19 mouse cellular contexts compared by ENCODE assay signal in genomic region chr1:164471632-164472031, GRCm38 (mm10). TPM values are rescaled to one million over a fixed set of nuclear protein-coding genes. Genes with fewer than 3 reads are reported as not detected.
A peak's percentile ranks its signal among the peaks of the same experiment; 100 is the strongest.
DNase-seq lines count a peak whose midpoint lies in the region; ATAC-seq and TF ChIP-seq lines count a peak whose summit lies in the region.
"Had no signal": no experiment of that assay in that cellular context is flagged by ENCODE, and none has a peak within 500 bp of the region (broad histone marks: within the 10 kb centered on the region; RNA-seq: fewer than 3 reads in every experiment).

No protein-coding gene starts in this region.

- DNase-seq in kidney, adult 8-10 months: peak; percentile 53 to 79
- DNase-seq in kidney, adult 11 months: no peak
- DNase-seq in kidney, postnatal 14 days: peak; percentile 61
- no peak for DNase-seq in spleen, postnatal 4 days (ENCODE audit: low spot score in 2 of 2)
- DNase-seq: adrenal gland, adult 2 months; adrenal gland, postnatal 25 days; cerebellum, adult 18-20 months; cerebellum, adult 9-11 months; cerebellum, postnatal 36 days; gastrocnemius, postnatal 36 days; heart, postnatal 10 days; heart, postnatal 4 days had no signal

- no peak overlapping the region for H3K27ac ChIP-seq in intestine, embryonic 15.5 days
- peak overlapping the region; percentile 72 for H3K27ac ChIP-seq in intestine, postnatal 0 days (ENCODE audit: low read depth, low read length)
- H3K27ac ChIP-seq: embryonic facial prominence, embryonic 10.5 days; forebrain, embryonic 15.5 days; heart, embryonic 10.5 days; hindbrain, embryonic 12.5 days had no signal

- H3K4me3 ChIP-seq in intestine, embryonic 15.5 days (replicated peaks): no peak overlapping the region
- no peak overlapping the region for H3K4me3 ChIP-seq in intestine, postnatal 0 days (ENCODE audit: low read depth, low read length)
- H3K4me3 ChIP-seq: embryonic facial prominence, embryonic 10.5 days; forebrain, embryonic 15.5 days; heart, embryonic 10.5 days; hindbrain, embryonic 12.5 days had no signal

- TF ChIP-seq CTCF in intestine, postnatal 0 days (IDR thresholded peaks at IDR 0.05; ENCODE audit: low read depth): no peak

- H3K27me3 ChIP-seq in intestine, embryonic 15.5 days (replicated peaks): no peaks in the 10 kb centered on the region
- H3K27me3 ChIP-seq in intestine, postnatal 0 days (replicated peaks; ENCODE audit: control insufficient read depth, insufficient read depth, low read length): no peaks in the 10 kb centered on the region
- H3K27me3 ChIP-seq: forebrain, embryonic 15.5 days; hindbrain, embryonic 12.5 days had no signal

- H3K36me3 ChIP-seq in intestine, embryonic 15.5 days: no peaks in the 10 kb centered on the region
- no peaks in the 10 kb centered on the region for H3K36me3 ChIP-seq in intestine, postnatal 0 days (ENCODE audit: control insufficient read depth, insufficient read depth)
- H3K36me3 ChIP-seq: embryonic facial prominence, embryonic 10.5 days; forebrain, embryonic 15.5 days; heart, embryonic 10.5 days; hindbrain, embryonic 12.5 days had no signal

- H3K4me2 ChIP-seq in intestine, embryonic 15.5 days (replicated peaks): no peak overlapping the region
- H3K4me2 ChIP-seq in intestine, postnatal 0 days (replicated peaks; ENCODE audit: low read depth): peak overlapping the region; percentile 44; the same call in 1 of the 2 replicates
- H3K4me2 ChIP-seq: forebrain, embryonic 15.5 days; hindbrain, embryonic 12.5 days had no signal

- H3K9me3 ChIP-seq in intestine, embryonic 15.5 days: no peaks in the 10 kb centered on the region
- H3K9me3 ChIP-seq in intestine, postnatal 0 days (ENCODE audit: control insufficient read depth): no peaks in the 10 kb centered on the region
- H3K9me3 ChIP-seq: embryonic facial prominence, embryonic 10.5 days; forebrain, embryonic 15.5 days; heart, embryonic 10.5 days; hindbrain, embryonic 12.5 days had no signal

- peak; percentile 46; the same call in 1 of the 2 replicates for ATAC-seq in intestine, embryonic 15.5 days
- ATAC-seq in intestine, postnatal 0 days: peak; percentile 62
- ATAC-seq in megakaryocyte-erythroid progenitor cell, adult 5-6 weeks (replicated peaks; ENCODE audit: low FRiP score, low TSS enrichment, poor library complexity, severe bottlenecking): no peak
- ATAC-seq: forebrain, embryonic 15.5 days had no signal

- 0 out of 2 replicates have a peak, but pooled peaks cover 5% of the 10 kb centered on the region for H3K4me1 ChIP-seq in intestine, embryonic 15.5 days (replicated peaks)
- H3K4me1 ChIP-seq in intestine, postnatal 0 days (replicated peaks; ENCODE audit: control insufficient read depth, insufficient read depth, low read length): no peaks in the 10 kb centered on the region; the same call in 1 of the 2 replicates
- H3K4me1 ChIP-seq: embryonic facial prominence, embryonic 10.5 days; hindbrain, embryonic 12.5 days had no signal

- WGBS in intestine, embryonic 15.5 days: 80% methylated on average over 5 of the region's 5 CpGs
- 51% methylated on average over 5 of the region's 5 CpGs for WGBS in intestine, postnatal 0 days

- no peak overlapping the region for H3K9ac ChIP-seq in intestine, embryonic 15.5 days
- no peak overlapping the region for H3K9ac ChIP-seq in intestine, postnatal 0 days (ENCODE audit: low read depth, low read length)
- H3K9ac ChIP-seq: forebrain, embryonic 15.5 days; hindbrain, embryonic 12.5 days had no signal

RNA-seq across cellular contexts. Expression of gene Atp1b1, which starts 13.5 kb away (rescaled TPM):
- polyA plus RNA-seq in intestine, embryonic 15.5 days (2015; fragmentation: Nextera tagmentation; extraction: Ambion mirVana): 203 TPM in 2 replicates
- 227 and 233 TPM in 2 replicates for polyA plus RNA-seq in intestine, postnatal 0 days (2015; fragmentation: Nextera tagmentation; extraction: Ambion mirVana)
- total RNA-seq in megakaryocyte-erythroid progenitor cell, adult 5-6 weeks (2014; fragmentation: Nextera tagmentation): 1.8 and 15.5 TPM in 2 replicates
- total RNA-seq in megakaryocyte-erythroid progenitor cell, adult 5-6 weeks (2017): 5.1 TPM in 1 of 2 replicates, not detected in the other

Comparison
In these comparisons a context has a peak if more than half of its experiments do, and no peak if none do; other contexts are left out.
1. DNase-seq: peak in kidney, adult 8-10 months (2 of 2) and kidney, postnatal 14 days (single experiment); none in kidney, adult 11 months (single experiment) and spleen, postnatal 4 days (0 of 2).